Mouse (Mus musculus) testis, adult 2 months (tissue): ENCODE measurements around the gene Plet1.

Experiments
- CTCF ChIP-seq: fragments of 200-500 bp; IDR thresholded peaks from 2 replicates; pipeline ENCODE4 v1.5.1; 2012; ENCODE audit warnings: low read depth, mild to moderate bottlenecking, inconsistent platforms, low read length, moderate library complexity; ENCODE audit not compliant: control insufficient read depth, insufficient read depth, insufficient replicate concordance
- POLR2A ChIP-seq: fragments of 200-500 bp; IDR thresholded peaks from 2 replicates; pipeline ENCODE4 v1.6.1; 2012; ENCODE audit warnings: low read depth, mild to moderate bottlenecking, inconsistent platforms, low read length, moderate library complexity; ENCODE audit not compliant: control insufficient read depth

DNA sequence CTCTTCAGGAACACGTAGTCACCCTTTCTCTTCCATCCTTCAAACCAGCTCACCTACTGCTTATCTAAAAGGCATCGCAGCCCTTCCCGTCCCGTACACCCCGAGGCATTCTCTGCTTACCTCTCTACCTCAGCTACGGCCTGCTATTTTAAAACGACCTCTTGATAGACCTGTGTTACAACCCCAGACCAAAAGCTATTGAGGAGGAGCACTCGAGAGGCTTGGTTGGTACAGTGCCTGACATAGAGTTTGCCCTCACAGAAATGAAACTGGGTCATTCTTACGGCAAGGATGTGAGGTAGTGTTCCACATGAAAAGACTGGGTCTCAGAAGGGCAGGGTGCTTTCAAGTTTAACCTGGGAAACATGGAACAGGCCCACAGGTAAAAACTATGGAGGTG, 17.1 kb upstream of the Plet1 start:
- TF ChIP-seq POLR2A, result no peak
- TF ChIP-seq CTCF, result no peak
